Mouse (Mus musculus) small intestine, adult 2 months (tissue): ENCODE results near the gene Ldlr.

Experiments
- CTCF ChIP-seq: fragments of 200-500 bp; IDR thresholded peaks from 2 replicates; pipeline ENCODE4 v1.5.1; 2012; ENCODE audit warnings: low read depth, mild to moderate bottlenecking, control low read depth, inconsistent platforms, low read length, moderate library complexity, mixed read lengths; ENCODE audit not compliant: insufficient replicate concordance, insufficient read length; ENCODE audit errors: extremely low read depth
- POLR2A ChIP-seq: fragments of 200-500 bp; IDR thresholded peaks from 2 replicates; pipeline ENCODE4 v1.6.1; 2012; ENCODE audit warnings: low read depth, mild to moderate bottlenecking, control low read depth, inconsistent platforms, low read length, moderate library complexity

GRCm38 (mm10) chr9:21695229-21695792 lies 28.0 kb upstream of the Ldlr start:
- TF ChIP-seq CTCF (no peak), POLR2A (no peak)
